Mouse (Mus musculus) CH12.LX (cell line): ENCODE data around the gene Ino80d.

ENCODE experiments used
- CTCF ChIP-seq, 2 experiments: IDR thresholded peaks in 1 of 2; conservative IDR thresholded peaks in 1 of 2; 2 replicates each; pipeline ENCODE4 v1.5.1; 2011 to 2012; ENCODE audit warnings: low read depth in 2 of 2, low read length in 2 of 2, improper control_type of control experiment in 1 of 2, inconsistent platforms in 1 of 2, mild to moderate bottlenecking in 1 of 2, moderate library complexity in 1 of 2
- JUN ChIP-seq: IDR thresholded peaks from 2 replicates; pipeline ENCODE4 v1.6.1; 2011; ENCODE audit warnings: low read depth, mild to moderate bottlenecking, low read length, improper control_type of control experiment, moderate library complexity; ENCODE audit not compliant: insufficient read depth
- KAT2A ChIP-seq: IDR thresholded peaks from 2 replicates; pipeline ENCODE4 v1.6.1; 2012; ENCODE audit warnings: low read length, improper control_type of control experiment, inconsistent platforms; ENCODE audit not compliant: insufficient replicate concordance
- MAX ChIP-seq: IDR thresholded peaks from 2 replicates; pipeline ENCODE4 v1.6.1; 2011; ENCODE audit warnings: low read length, improper control_type of control experiment
- PAX5 ChIP-seq: IDR thresholded peaks from 2 replicates; pipeline ENCODE4 v1.6.1; 2012; ENCODE audit warnings: low read length, inconsistent platforms, mixed read lengths
- POLR2A ChIP-seq: IDR thresholded peaks from 2 replicates; pipeline ENCODE4 v1.6.1; 2011; ENCODE audit warnings: low read depth, mild to moderate bottlenecking, improper control_type of control experiment, low read length
- RAD21 ChIP-seq: IDR thresholded peaks from 2 replicates; pipeline ENCODE4 v1.6.1; 2011; ENCODE audit warnings: low read depth, mild to moderate bottlenecking, low read length, improper control_type of control experiment, moderate library complexity
- USF1 ChIP-seq: IDR thresholded peaks from 2 replicates; pipeline ENCODE4 v1.6.1; 2014; ENCODE audit warnings: low read depth, mild to moderate bottlenecking, inconsistent platforms, low read length, improper control_type of control experiment

DNA sequence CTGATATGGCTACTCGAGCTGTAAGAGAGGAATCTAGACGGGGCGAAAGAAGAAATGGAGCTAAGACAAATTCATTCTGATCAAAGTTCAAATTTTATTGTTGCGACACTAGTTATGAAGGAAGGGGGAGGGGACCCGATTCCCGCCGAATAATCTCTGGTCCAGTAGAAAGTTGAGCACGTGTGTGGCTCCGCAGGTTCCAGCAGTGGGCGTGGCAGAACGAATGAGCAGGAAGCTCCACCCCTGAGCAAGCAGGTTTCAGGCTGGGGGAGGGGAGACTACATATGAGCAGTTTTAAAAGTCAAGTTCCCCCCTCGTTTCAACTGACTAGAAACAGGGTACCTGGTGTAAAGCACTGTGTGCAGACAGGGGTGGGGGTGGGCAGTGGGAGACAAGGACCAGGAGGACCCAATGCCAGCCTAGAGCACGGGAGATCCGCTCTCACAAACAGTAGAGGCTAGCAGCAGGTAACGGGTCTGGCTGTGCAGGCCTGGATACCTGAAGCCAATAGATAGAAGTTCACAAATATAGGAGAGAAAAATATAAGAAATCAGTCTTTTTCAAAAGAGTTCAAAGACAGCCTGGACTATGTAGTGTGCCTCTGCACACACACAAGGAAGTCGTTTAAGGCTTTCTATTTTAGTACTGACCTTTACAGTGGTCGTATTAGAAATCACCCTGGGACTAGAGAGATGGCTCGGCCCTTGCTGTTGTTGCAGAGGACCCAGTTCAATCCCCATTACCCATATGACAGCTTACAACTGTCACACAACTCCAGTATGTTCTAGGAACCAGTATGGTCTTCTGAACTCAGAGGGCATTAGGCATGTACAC lies 15.6 kb upstream of the Ino80d start:
- TF ChIP-seq USF1 (no peak), MAX (peak; percentile 40; the same call in 1 of the 2 replicates), CTCF (conservative IDR thresholded peaks at IDR 0.05 in 1 of 2, IDR thresholded peaks at IDR 0.05 in 1 of 2; ENCODE audit: low read depth in 2 of 2, low read length in 2 of 2) (no peak), KAT2A (no peak), POLR2A (no peak), RAD21 (no peak), JUN (no peak), PAX5 (no peak)
